Mouse (Mus musculus) CH12.LX (cell line): ENCODE measurements around the gene Hapln1.

Experiments
- CTCF ChIP-seq, 2 experiments: IDR thresholded peaks in 1 of 2; conservative IDR thresholded peaks in 1 of 2; 2 replicates each; pipeline ENCODE4 v1.5.1; 2011 to 2012; ENCODE audit warnings: low read depth in 2 of 2, low read length in 2 of 2, improper control_type of control experiment in 1 of 2, inconsistent platforms in 1 of 2, mild to moderate bottlenecking in 1 of 2, moderate library complexity in 1 of 2
- EP300 ChIP-seq: IDR thresholded peaks from 2 replicates; pipeline ENCODE4 v1.6.1; 2011; ENCODE audit warnings: low read length, improper control_type of control experiment
- GABPA ChIP-seq: IDR thresholded peaks from 2 replicates; pipeline ENCODE4 v1.6.1; 2012; ENCODE audit warnings: low read depth, low read length, improper control_type of control experiment, inconsistent platforms; ENCODE audit not compliant: insufficient replicate concordance
- MAX ChIP-seq: IDR thresholded peaks from 2 replicates; pipeline ENCODE4 v1.6.1; 2011; ENCODE audit warnings: low read length, improper control_type of control experiment
- MEF2A ChIP-seq: IDR thresholded peaks from 2 replicates; pipeline ENCODE4 v1.6.1; 2014; ENCODE audit warnings: low read depth, mild to moderate bottlenecking, inconsistent platforms, low read length, improper control_type of control experiment, borderline replicate concordance
- NELFE ChIP-seq: IDR thresholded peaks from 2 replicates; pipeline ENCODE4 v1.6.1; 2011; ENCODE audit warnings: low read depth, low read length, improper control_type of control experiment
- PAX5 ChIP-seq: IDR thresholded peaks from 2 replicates; pipeline ENCODE4 v1.6.1; 2012; ENCODE audit warnings: low read length, inconsistent platforms, mixed read lengths
- POLR2A ChIP-seq: IDR thresholded peaks from 2 replicates; pipeline ENCODE4 v1.6.1; 2011; ENCODE audit warnings: low read depth, mild to moderate bottlenecking, improper control_type of control experiment, low read length
- POLR2AphosphoS2 ChIP-seq: IDR thresholded peaks from 2 replicates; pipeline ENCODE4 v1.6.1; 2011; ENCODE audit warnings: low read depth, low read length, improper control_type of control experiment
- SIN3A ChIP-seq: IDR thresholded peaks from 2 replicates; pipeline ENCODE4 v1.6.1; 2012; ENCODE audit warnings: low read length, improper control_type of control experiment, inconsistent platforms
- TCF12 ChIP-seq: IDR thresholded peaks from 2 replicates; pipeline ENCODE4 v1.6.1; 2014; ENCODE audit warnings: low read depth, mild to moderate bottlenecking, inconsistent platforms, low read length, improper control_type of control experiment
- UBTF ChIP-seq: IDR thresholded peaks from 2 replicates; pipeline ENCODE4 v1.6.1; 2012; ENCODE audit warnings: low read depth, mild to moderate bottlenecking, inconsistent platforms, low read length, improper control_type of control experiment, moderate library complexity
- USF2 ChIP-seq: conservative IDR thresholded peaks from 2 replicates; pipeline ENCODE4 v1.6.1; 2011; ENCODE audit warnings: low read depth, low read length, improper control_type of control experiment

DNA sequence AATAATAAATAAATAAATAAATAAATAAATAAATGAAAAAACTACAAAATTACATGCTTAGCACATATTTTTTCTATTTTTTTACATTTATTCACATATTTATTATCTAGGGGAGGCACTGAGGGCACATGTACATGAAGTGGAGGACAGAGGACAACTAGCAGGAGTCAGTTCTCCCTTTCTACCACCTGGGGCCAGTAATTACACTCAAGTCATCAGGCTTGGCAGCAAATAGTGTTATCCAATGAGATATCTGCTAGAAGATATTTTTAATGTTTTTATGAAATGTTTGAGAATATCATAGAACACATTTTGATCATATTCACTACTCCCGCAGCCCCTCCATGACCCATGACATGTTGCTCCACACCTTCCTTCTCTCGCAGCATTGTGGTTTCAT is 39.5 kb downstream of the Hapln1 start:
- TF ChIP-seq CTCF (conservative IDR thresholded peaks at IDR 0.05 in 1 of 2, IDR thresholded peaks at IDR 0.05 in 1 of 2; ENCODE audit: low read depth in 2 of 2, low read length in 2 of 2) (peak in 1 of 2 experiments; percentile 60; a peak in 2 of 4 replicates), EP300 (no peak), MEF2A (no peak), POLR2A (no peak), MAX (no peak), NELFE (no peak), PAX5 (no peak), GABPA (no peak), SIN3A (no peak), TCF12 (no peak), USF2 (no peak), UBTF (no peak), POLR2AphosphoS2 (no peak)
